Mouse (Mus musculus) C2C12 (cell line): ENCODE measurements around the gene Xlr3a.

Source experiments
- CTCF ChIP-seq: IDR thresholded peaks from one replicate; pipeline ENCODE4 v1.5.1; 2011; ENCODE audit not compliant: control insufficient read depth, insufficient read depth, insufficient read length
- USF1 ChIP-seq: IDR thresholded peaks from one replicate; pipeline ENCODE4 v1.6.1; 2011; ENCODE audit warnings: low read depth, mild to moderate bottlenecking, control low read depth, moderate library complexity

- TF ChIP-seq USF1: no peak
- no peak for TF ChIP-seq CTCF
Measured at GRCm38 (mm10) chrX:73064415-73064793, 32.5 kb downstream of the Xlr3a start, which contains the start of gene Pnma3.
